Mouse (Mus musculus) cerebellum, adult 2 months (tissue): ENCODE data around the gene Pfkfb4.

Experiments
- CTCF ChIP-seq: fragments of 200-500 bp; IDR thresholded peaks from 2 replicates; pipeline ENCODE4 v1.5.1; 2011; ENCODE audit warnings: low read depth, mild to moderate bottlenecking, control low read depth, low read length, moderate library complexity, borderline replicate concordance; ENCODE audit not compliant: insufficient read depth
- POLR2A ChIP-seq: fragments of 200-500 bp; IDR thresholded peaks from 2 replicates; pipeline ENCODE4 v1.6.1; 2011; ENCODE audit warnings: low read length, control low read depth, borderline replicate concordance; ENCODE audit not compliant: insufficient read depth

GRCm38 (mm10) chr9:108992085-108992469 lies 499 bp downstream of the Pfkfb4 start:
- TF ChIP-seq CTCF (no peak), POLR2A (no peak)
